ENCODE assay signal across 17 mouse cellular contexts in genomic region chr13:31267865-31268264, GRCm38 (mm10).
"Had no signal": no experiment of that assay in that cellular context is flagged by ENCODE, and none has a peak within 500 bp of the region (broad histone marks: within the 10 kb centered on the region; RNA-seq: fewer than 3 reads in every experiment).

No protein-coding gene starts in this region.

- H3K4me2 ChIP-seq: liver, embryonic 13.5 days; liver, embryonic 15.5 days; midbrain, embryonic 11.5 days; midbrain, embryonic 13.5 days; midbrain, embryonic 15.5 days; neural tube, embryonic 12.5 days; stomach, embryonic 15.5 days had no signal

- DNase-seq: liver, embryonic 13.5 days; liver, postnatal 0 days; lung, postnatal 14 days; lung, postnatal 36 days; right cerebral cortex, postnatal 14 days; thymus, adult 2 months; thymus, postnatal 25 days; thymus, postnatal 4 days had no signal

- H3K9me3 ChIP-seq: liver, embryonic 13.5 days; liver, embryonic 15.5 days; megakaryocyte, embryonic 14.5 days; midbrain, embryonic 13.5 days; midbrain, embryonic 15.5 days; neural tube, embryonic 12.5 days; stomach, embryonic 15.5 days had no signal

- H3K27me3 ChIP-seq: liver, embryonic 13.5 days; liver, embryonic 15.5 days; megakaryocyte, embryonic 14.5 days; midbrain, embryonic 13.5 days; midbrain, embryonic 15.5 days; neural tube, embryonic 12.5 days; stomach, embryonic 15.5 days had no signal

- H3K36me3 ChIP-seq: liver, embryonic 13.5 days; liver, embryonic 15.5 days; midbrain, embryonic 13.5 days; midbrain, embryonic 15.5 days; neural tube, embryonic 12.5 days; stomach, embryonic 15.5 days had no signal

- H3K9ac ChIP-seq: liver, embryonic 13.5 days; liver, embryonic 15.5 days; liver, postnatal 0 days; midbrain, embryonic 13.5 days; midbrain, embryonic 15.5 days; neural tube, embryonic 12.5 days; stomach, embryonic 15.5 days had no signal

- H3K4me3 ChIP-seq: liver, embryonic 13.5 days; liver, embryonic 15.5 days; megakaryocyte, embryonic 14.5 days; midbrain, embryonic 13.5 days; midbrain, embryonic 15.5 days; neural tube, embryonic 12.5 days; stomach, embryonic 15.5 days had no signal

- H3K27ac ChIP-seq: liver, embryonic 13.5 days; liver, embryonic 15.5 days; macrophage; midbrain, embryonic 13.5 days; midbrain, embryonic 15.5 days; neural tube, embryonic 12.5 days; stomach, embryonic 15.5 days; stomach, postnatal 0 days had no signal

- ATAC-seq: liver, postnatal 0 days; midbrain, embryonic 13.5 days; midbrain, embryonic 15.5 days had no signal

- H3K4me1 ChIP-seq: liver, embryonic 13.5 days; liver, embryonic 15.5 days; megakaryocyte, embryonic 14.5 days; midbrain, embryonic 13.5 days; midbrain, embryonic 15.5 days; neural tube, embryonic 12.5 days; stomach, embryonic 15.5 days had no signal
